Mouse (Mus musculus) kidney, postnatal 0 days (tissue): ENCODE results near the gene Dbp. TPM values are rescaled to one million over a fixed set of nuclear protein-coding genes. Genes with fewer than 3 reads are reported as not detected.

Source experiments
- ATAC-seq: fragments of 200-750 bp; cut with Nextera tagmentation; replicated peaks from 2 replicates; pipeline ENCODE4 v1.8.0; 2017; ENCODE audit warnings: low read depth, moderate number of reproducible peaks, moderate TSS enrichment, moderate library complexity; ENCODE audit not compliant: low FRiP score
- DNase-seq: peaks from one replicate; pipeline ENCODE4 v3.0.0-alpha.2; 2016; ENCODE audit warnings: low spot score
- H3K27ac ChIP-seq: fragments of 300-500 bp; sonication (generic); 2 replicates; pipeline ENCODE4 v1.5.1; 2014; ENCODE audit warnings: mild to moderate bottlenecking
- H3K27me3 ChIP-seq: fragments of 300-500 bp; sonication (generic); 2 replicates; pipeline ENCODE4 v1.6.1; 2014; ENCODE audit warnings: low read length, mixed read lengths; ENCODE audit not compliant: insufficient read depth
- H3K36me3 ChIP-seq: fragments of 300-500 bp; sonication (generic); 2 replicates; pipeline ENCODE4 v1.6.1; 2014; ENCODE audit warnings: low read length, mixed read lengths; ENCODE audit not compliant: insufficient read depth
- H3K4me1 ChIP-seq: fragments of 300-500 bp; sonication (generic); replicated peaks from 2 replicates; pipeline ENCODE4 v1.6.1; 2014; ENCODE audit warnings: antibody characterized with exemption, low read length, mixed read lengths; ENCODE audit not compliant: insufficient read depth
- H3K4me2 ChIP-seq: fragments of 300-500 bp; sonication (generic); 2 replicates; pipeline ENCODE4 v1.6.1; 2014; ENCODE audit warnings: mild to moderate bottlenecking, low read length, moderate library complexity, mixed read lengths
- H3K4me3 ChIP-seq: fragments of 300-500 bp; sonication (generic); replicated peaks from 2 replicates; pipeline ENCODE4 v1.5.1; 2014; ENCODE audit warnings: low read depth, low read length
- H3K9ac ChIP-seq: fragments of 300-500 bp; sonication (generic); 2 replicates; pipeline ENCODE4 v1.6.1; 2014; ENCODE audit warnings: low read depth, low read length
- H3K9me3 ChIP-seq: fragments of 300-500 bp; sonication (generic); replicated peaks from 2 replicates; pipeline ENCODE4 v1.6.1; 2016; ENCODE audit warnings: low read length, inconsistent platforms, mixed read lengths
- CTCF ChIP-seq: IDR thresholded peaks from 2 replicates; pipeline ENCODE4 v1.5.1; 2016; ENCODE audit warnings: antibody characterized with exemption, low read depth, mild to moderate bottlenecking, moderate library complexity
- WGBS: fragments of 180-500 bp; shearing (Covaris S2); extraction: QIAGEN DNeasy Blood & Tissue Kit; methylation state at CpG from one replicate; pipeline ENCODE4 v1.1.7; 2014; 5-methylcytosine and 5-hydroxymethylcytosine counted together
- polyA plus RNA-seq: library from polyadenylated mRNA; unstranded; fragments of >200 nt; fragmentation: Nextera tagmentation; extraction: Ambion mirVana; gene quantifications from 2 replicates; pipeline ENCODE4 v1.2.1, GENCODE M21; 2015

Dbp gene
- polyA plus RNA-seq, 1 experiment from 2014 or later = 8.4 TPM

DNA sequence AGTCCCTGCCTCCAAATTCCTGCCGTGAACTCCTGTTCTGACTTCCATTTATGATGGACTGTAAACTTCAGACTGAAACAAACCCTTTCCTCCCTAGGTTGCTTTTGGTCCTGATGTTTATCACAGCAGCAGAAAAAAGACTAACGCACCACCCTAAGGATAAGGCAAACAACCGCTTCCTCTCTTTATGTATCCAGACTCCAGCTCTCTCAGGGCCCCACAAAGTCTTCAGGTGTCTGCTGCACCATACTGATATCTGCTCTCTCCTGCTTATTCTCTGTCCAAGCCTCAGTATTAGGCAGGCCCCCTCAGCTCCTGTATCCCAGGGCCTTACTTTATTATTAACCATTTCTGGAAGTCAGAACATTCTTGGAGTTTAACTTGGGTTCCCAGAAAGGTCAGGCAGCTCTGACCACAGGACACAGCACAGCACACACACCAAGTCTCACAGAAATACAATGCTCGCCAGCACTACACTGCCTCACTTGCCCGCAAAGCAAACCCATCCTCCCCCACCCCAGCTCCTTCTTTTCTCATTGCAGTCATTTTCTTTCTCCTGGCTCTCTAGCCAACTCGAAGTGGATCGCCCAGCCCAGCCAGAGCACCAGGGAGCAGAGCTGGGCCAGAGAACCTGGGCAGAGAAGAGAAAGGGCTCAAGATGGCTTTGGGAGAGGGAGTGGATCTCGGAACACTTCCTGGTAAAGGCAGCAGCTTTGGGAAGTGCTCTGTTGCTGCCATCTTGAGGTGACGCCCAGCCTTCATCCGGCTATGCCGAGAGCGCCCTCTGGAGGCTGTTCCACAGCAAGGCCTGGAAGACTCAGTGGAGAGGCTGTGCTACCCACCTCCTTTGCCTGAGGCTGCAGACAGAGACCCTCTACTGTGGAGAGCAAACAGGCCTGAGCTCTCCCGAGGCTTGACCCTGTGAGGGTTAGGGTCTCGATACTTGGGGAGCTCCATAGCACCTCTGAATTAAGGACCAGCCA, 22.5 kb upstream of the Dbp start:
- Histone ChIP-seq H3K27ac (peak overlapping the region; percentile 77), H3K9me3 (no peaks in the 10 kb centered on the region), H3K4me1 (peaks cover 18% of the 10 kb centered on the region), H3K27me3 (no peaks in the 10 kb centered on the region), H3K4me2 (peak overlapping the region; percentile 38; the same call in 1 of the 2 replicates), H3K4me3 (no peak overlapping the region), H3K36me3 (no peaks in the 10 kb centered on the region), H3K9ac (peak overlapping the region; percentile 42; the same call in 1 of the 2 replicates)
- peak; percentile 97 for DNase-seq
- TF ChIP-seq CTCF = peak; percentile 100
- 24% methylated on average over 14 of the region's 14 CpGs for WGBS
- peak; percentile 53 for ATAC-seq

DNA sequence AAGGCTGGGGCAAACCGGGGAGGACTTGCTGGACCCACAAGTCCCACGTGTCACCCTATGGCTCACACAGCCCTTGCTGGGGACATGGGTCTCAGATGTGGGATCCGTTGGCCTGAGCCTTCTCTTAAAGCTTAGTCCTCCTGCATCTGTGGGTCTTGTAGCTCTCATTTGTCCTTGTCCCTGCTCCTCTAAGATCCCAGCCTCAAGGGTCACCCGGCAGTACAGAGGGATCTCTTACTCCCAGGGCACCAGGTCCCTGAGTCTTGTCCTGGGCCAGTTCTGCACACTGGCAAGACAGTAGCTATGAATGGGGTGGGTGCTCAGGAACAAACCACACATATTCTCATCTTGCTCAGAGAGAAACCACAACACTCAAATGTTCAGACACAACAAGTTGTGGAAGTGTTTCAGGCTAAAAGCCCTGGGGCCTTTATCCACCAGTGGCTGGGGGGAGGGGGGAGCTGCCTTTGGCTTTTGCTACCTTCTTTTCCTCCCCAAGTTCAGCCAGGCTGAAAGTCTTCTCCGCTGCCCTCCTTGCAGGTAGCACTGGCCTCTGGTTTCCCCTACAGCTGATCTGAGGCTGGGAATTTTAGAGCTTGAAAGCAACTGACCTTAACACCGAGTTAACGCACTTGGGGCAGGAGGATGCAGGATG, 21.4 kb upstream of the Dbp start, which contains the start of gene Ntn5:
Gene Ntn5 (plus strand): TSS at position 627 of the 655 bp plus-strand sequence.
- WGBS = 65% methylated on average over 7 of the region's 7 CpGs

DNA sequence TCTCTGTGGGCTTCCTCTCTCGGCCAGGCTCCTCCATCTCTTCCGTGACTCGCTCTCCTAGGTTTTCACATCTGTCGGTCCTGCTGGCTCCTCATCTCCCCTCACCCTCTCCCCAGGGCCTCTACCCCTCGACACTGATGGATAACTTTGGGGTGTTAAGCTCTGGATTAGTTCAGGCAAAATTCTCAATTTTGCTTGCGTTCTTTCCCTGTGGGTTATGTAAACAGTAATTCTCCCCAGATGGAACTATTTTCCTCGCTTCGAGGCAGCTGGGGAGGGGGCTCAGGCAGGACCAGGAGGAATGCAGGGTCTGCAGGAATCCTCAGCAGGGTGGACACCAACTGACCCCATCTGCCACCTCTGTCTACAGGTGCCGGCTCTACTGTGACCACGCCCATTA, 19.1 kb upstream of the Dbp start:
- no peak for DNase-seq
- Histone ChIP-seq H3K4me1 (peaks cover 16% of the 10 kb centered on the region), H3K9me3 (no peaks in the 10 kb centered on the region), H3K27me3 (no peaks in the 10 kb centered on the region), H3K9ac (no peak overlapping the region), H3K36me3 (no peaks in the 10 kb centered on the region), H3K4me2 (no peak overlapping the region), H3K27ac (no peak overlapping the region), H3K4me3 (no peak overlapping the region)
- ATAC-seq = no peak
- 50% methylated on average over 10 of the region's 10 CpGs for WGBS
- no peak for TF ChIP-seq CTCF

More for the DNA sequence above, 21.4 kb upstream of the Dbp start, which contains the start of gene Ntn5:
- Histone ChIP-seq H3K9ac (no peak within 1 kb of the TSS), H3K4me3 (no peak within 1 kb of the TSS), H3K27ac (no peak within 1 kb of the TSS), H3K27me3 (no peaks in the 10 kb centered on the region), H3K4me1 (peaks cover 18% of the 10 kb centered on the region), H3K36me3 (no peaks in the 10 kb centered on the region), H3K4me2 (no peak within 1 kb of the TSS), H3K9me3 (no peaks in the 10 kb centered on the region)
- no peak for TF ChIP-seq CTCF
- ATAC-seq = no peak
- DNase-seq = no peak

DNA sequence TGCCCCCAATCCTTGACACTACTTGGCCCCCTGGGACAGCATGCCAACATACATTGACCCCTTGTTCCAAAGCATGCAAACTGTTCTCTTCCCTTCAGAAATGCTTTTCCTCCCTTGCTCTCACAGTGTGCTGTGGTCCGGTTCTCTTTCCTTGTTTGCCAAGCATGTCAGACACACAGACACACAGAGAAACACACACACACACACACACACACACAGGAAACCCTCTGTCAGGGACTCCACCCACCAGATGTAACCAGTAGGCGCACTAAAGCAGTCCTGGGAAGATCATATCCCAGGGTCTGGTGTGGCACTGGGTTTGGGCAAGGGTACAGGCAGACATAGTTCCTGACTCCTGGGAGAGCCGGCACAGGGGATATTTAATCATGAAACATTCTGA, 18.0 kb upstream of the Dbp start:
- Histone ChIP-seq H3K4me2 (no peak overlapping the region), H3K9ac (no peak overlapping the region), H3K9me3 (no peaks in the 10 kb centered on the region), H3K4me3 (no peak overlapping the region), H3K27me3 (no peaks in the 10 kb centered on the region), H3K36me3 (no peaks in the 10 kb centered on the region), H3K4me1 (peaks cover 16% of the 10 kb centered on the region), H3K27ac (no peak overlapping the region)
- 68% methylated on average over 3 of the region's 3 CpGs for WGBS
- no peak for DNase-seq
- TF ChIP-seq CTCF = no peak
- ATAC-seq = no peak

DNA sequence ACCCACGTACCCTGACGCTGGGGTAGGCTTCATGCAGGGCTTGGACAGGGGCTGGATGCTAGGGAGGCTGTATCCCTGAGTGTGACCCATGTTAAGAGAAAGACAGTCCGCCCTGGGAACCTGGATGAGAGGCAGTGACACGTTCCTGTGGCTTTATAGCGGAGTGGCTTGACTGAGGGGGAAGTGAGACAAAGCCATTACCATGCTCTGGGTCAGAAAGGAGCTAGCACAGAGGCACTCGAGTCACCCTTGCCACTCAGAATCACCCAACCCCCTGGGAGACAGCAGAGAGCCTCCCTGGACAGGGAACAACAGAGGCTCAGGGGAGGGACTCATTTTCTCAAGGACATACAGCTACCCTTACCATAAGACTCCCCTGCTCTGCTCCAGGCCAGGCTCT, 15.8 kb upstream of the Dbp start:
- ATAC-seq (no peak), DNase-seq (no peak)
- Histone ChIP-seq H3K9me3 (no peaks in the 10 kb centered on the region), H3K27me3 (no peaks in the 10 kb centered on the region), H3K9ac (no peak overlapping the region), H3K4me3 (no peak overlapping the region), H3K36me3 (no peaks in the 10 kb centered on the region), H3K4me1 (0 out of 2 replicates have a peak, but pooled peaks cover 8% of the 10 kb centered on the region), H3K4me2 (no peak overlapping the region), H3K27ac (no peak overlapping the region)
- WGBS = 44% methylated on average over 6 of the region's 6 CpGs
- TF ChIP-seq CTCF = no peak

DNA sequence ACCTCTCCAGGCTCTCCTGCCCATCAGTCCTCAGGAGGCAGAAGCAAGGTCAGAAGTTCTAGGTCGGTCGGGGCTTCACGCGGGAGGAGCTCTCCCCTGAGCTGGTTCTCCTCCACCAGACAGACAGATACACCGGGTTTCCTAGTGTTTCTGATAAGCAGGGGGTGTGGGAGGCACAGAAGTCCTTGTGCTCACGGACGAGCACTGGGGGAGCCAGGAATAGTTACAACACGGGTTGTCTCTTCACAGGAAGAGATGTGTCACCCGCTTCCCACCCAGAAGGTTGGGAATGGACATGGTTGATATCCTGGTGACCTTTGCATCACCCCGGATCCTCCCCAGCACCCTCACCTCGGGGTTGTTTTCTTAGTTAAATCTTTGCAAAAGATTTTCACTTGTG, 15.1 kb upstream of the Dbp start:
- Histone ChIP-seq H3K4me2 (no peak overlapping the region), H3K36me3 (no peaks in the 10 kb centered on the region), H3K27me3 (no peaks in the 10 kb centered on the region), H3K9ac (0 out of 2 replicates have a peak overlapping the region, but pooled peaks have one; percentile 20), H3K27ac (no peak overlapping the region), H3K4me3 (no peak overlapping the region), H3K9me3 (no peaks in the 10 kb centered on the region), H3K4me1 (0 out of 2 replicates have a peak, but pooled peaks cover 8% of the 10 kb centered on the region)
- no peak for ATAC-seq
- 29% methylated on average over 11 of the region's 11 CpGs for WGBS
- TF ChIP-seq CTCF = no peak
- no peak for DNase-seq
